8 mouse cellular contexts compared by ENCODE assay signal in genomic region chr11:107451106-107451505, GRCm38 (mm10). TPM values are rescaled to one million over a fixed set of nuclear protein-coding genes. Genes with fewer than 3 reads are reported as not detected.
DNase-seq lines count a peak whose midpoint lies in the region; ATAC-seq lines count a peak whose summit lies in the region.

No protein-coding gene starts in this region.

- 45% methylated on average over 10 of the region's 10 CpGs for WGBS in heart, embryonic 10.5 days

- H3K27me3 ChIP-seq in heart, embryonic 10.5 days (ENCODE audit: insufficient read depth, poor library complexity, severe bottlenecking), result no peaks in the 10 kb centered on the region

- no peak overlapping the region for H3K4me3 ChIP-seq in heart, embryonic 10.5 days

- ATAC-seq in erythroid progenitor cell, adult 5-6 weeks (replicated peaks; ENCODE audit: low FRiP score, poor library complexity, severe bottlenecking), result peak; percentile 77
- no peak for ATAC-seq in cerebellum, adult (ENCODE audit: insufficient number of reproducible peaks, low FRiP score, low TSS enrichment)

- peaks cover 48% of the 10 kb centered on the region for H3K4me1 ChIP-seq in heart, embryonic 10.5 days

- no peaks in the 10 kb centered on the region for H3K9me3 ChIP-seq in heart, embryonic 10.5 days

- peaks cover 8% of the 10 kb centered on the region for H3K36me3 ChIP-seq in heart, embryonic 10.5 days

- H3K27ac ChIP-seq in heart, embryonic 10.5 days, result no peak overlapping the region; the same call in 1 of the 2 replicates

- peak; percentile 95 for DNase-seq in heart, adult 11 months
- no peak for DNase-seq in heart, embryonic 10.5 days (ENCODE audit: low spot score)
- DNase-seq in kidney, postnatal 36 days, result peak; percentile 80 to 85
- peak; percentile 82 to 89 for DNase-seq in spleen, postnatal 36 days (ENCODE audit: low spot score in 2 of 2)
- DNase-seq in left cerebral cortex, adult 11 months (ENCODE audit: low spot score), result no peak
- no peak for DNase-seq in frontal cortex, adult 2 months (ENCODE audit: extremely low spot score in 1 of 2, low spot score in 1 of 2)

RNA-seq across cellular contexts. Expression of gene Pitpnc1, which starts 19.4 kb away (rescaled TPM):
- 6.6 and 11.6 TPM in 2 replicates for polyA plus RNA-seq in heart, embryonic 10.5 days (2016; fragmentation: Nextera tagmentation; extraction: Ambion mirVana)
- 27.4 and 35.2 TPM in 2 replicates for total RNA-seq in erythroid progenitor cell, adult 5-6 weeks (2015; ENCODE audit: low replicate concordance)
- 14.7 and 21.9 TPM in 2 replicates for total RNA-seq in erythroid progenitor cell, adult 5-6 weeks (2017; ENCODE audit: low replicate concordance)
- 25.3 and 26.6 TPM in 2 replicates for polyA plus RNA-seq in frontal cortex, adult 2 months (2012; rRNA removed)

RNA-seq across cellular contexts. Expression of gene Psmd12, which starts 28.2 kb away (rescaled TPM):
- 191 and 223 TPM in 2 replicates for polyA plus RNA-seq in heart, embryonic 10.5 days (2016; fragmentation: Nextera tagmentation; extraction: Ambion mirVana)
- total RNA-seq in erythroid progenitor cell, adult 5-6 weeks (2015; ENCODE audit: low replicate concordance), result 34.0 and 44.0 TPM in 2 replicates
- total RNA-seq in erythroid progenitor cell, adult 5-6 weeks (2017; ENCODE audit: low replicate concordance), result 74.1 and 85.4 TPM in 2 replicates
- polyA plus RNA-seq in frontal cortex, adult 2 months (2012; rRNA removed), result 58.4 and 61.0 TPM in 2 replicates

Comparison
In these comparisons a context has a peak if more than half of its experiments do, and no peak if none do; other contexts are left out.
1. DNase-seq: peak in heart, adult 11 months (single experiment), kidney, postnatal 36 days (2 of 2) and spleen, postnatal 36 days (2 of 2); none in heart, embryonic 10.5 days (single experiment), left cerebral cortex, adult 11 months (single experiment) and frontal cortex, adult 2 months (0 of 2).